Mouse (Mus musculus) midbrain, embryonic 15.5 days (tissue): ENCODE measurements at regions not wholly inside any gene's neighbourhood (a gene's known extent, or its start where the extent isn't known, plus 50 kb on each side); places are given as distances from the start of the nearest gene placed in this dataset.

Experiments
- ATAC-seq: fragments of 200-750 bp; cut with Nextera tagmentation; replicated peaks from 2 replicates; pipeline ENCODE4 v1.8.0; 2017; ENCODE audit warnings: moderate TSS enrichment
- H3K27ac ChIP-seq: fragments of 300-500 bp; sonication (generic); 2 replicates; pipeline ENCODE4 v1.5.1; 2015; ENCODE audit warnings: mild to moderate bottlenecking, inconsistent platforms
- H3K27me3 ChIP-seq: fragments of 300-500 bp; sonication (generic); replicated peaks from 2 replicates; pipeline ENCODE4 v1.6.1; 2015; ENCODE audit warnings: inconsistent platforms
- H3K36me3 ChIP-seq: fragments of 300-500 bp; sonication (generic); replicated peaks from 2 replicates; pipeline ENCODE4 v1.6.1; 2015; ENCODE audit warnings: inconsistent platforms
- H3K4me1 ChIP-seq: fragments of 300-500 bp; sonication (generic); 2 replicates; pipeline ENCODE4 v1.6.1; 2015; ENCODE audit warnings: inconsistent platforms
- H3K4me2 ChIP-seq: fragments of 300-500 bp; sonication (generic); 2 replicates; pipeline ENCODE4 v1.6.1; 2015; ENCODE audit warnings: inconsistent platforms, mild to moderate bottlenecking, moderate library complexity
- H3K4me3 ChIP-seq: fragments of 300-500 bp; sonication (generic); 2 replicates; pipeline ENCODE4 v1.5.1; 2015; ENCODE audit warnings: mild to moderate bottlenecking, inconsistent platforms
- H3K9ac ChIP-seq: fragments of 300-500 bp; sonication (generic); 2 replicates; pipeline ENCODE4 v1.6.1; 2015; ENCODE audit warnings: mild to moderate bottlenecking, inconsistent platforms
- H3K9me3 ChIP-seq: fragments of 300-500 bp; sonication (generic); 2 replicates; pipeline ENCODE4 v1.6.1; 2016; ENCODE audit warnings: inconsistent platforms
- WGBS: fragments of 180-500 bp; shearing (Covaris S2); methylation state at CpG from one replicate; pipeline ENCODE4 v1.1.7; 2015; ENCODE audit warnings: mixed read lengths; 5-methylcytosine and 5-hydroxymethylcytosine counted together

- no peaks in the 10 kb centered on the region for H3K36me3 ChIP-seq
- no peak for ATAC-seq
- 79% methylated on average over 1 of the region's 1 CpGs for WGBS
These were observed 168.0 kb downstream of the Ibtk start for GRCm38 (mm10) chr9:85581028-85581595.

GRCm38 (mm10) chr9:85577812-85578211, 171.3 kb downstream of the Ibtk start:
- ATAC-seq = no peak
- Histone ChIP-seq H3K9ac (no peak overlapping the region), H3K4me2 (no peak overlapping the region), H3K4me3 (no peak overlapping the region), H3K27ac (no peak overlapping the region), H3K4me1 (no peaks in the 10 kb centered on the region), H3K36me3 (no peaks in the 10 kb centered on the region), H3K27me3 (no peaks in the 10 kb centered on the region), H3K9me3 (no peaks in the 10 kb centered on the region)
- WGBS = 93% methylated on average over 7 of the region's 7 CpGs

More at GRCm38 (mm10) chr9:85581028-85581595, 168.0 kb downstream of the Ibtk start:
- Histone ChIP-seq H3K9ac (no peak overlapping the region), H3K4me2 (no peak overlapping the region), H3K9me3 (no peaks in the 10 kb centered on the region), H3K4me3 (no peak overlapping the region), H3K4me1 (no peaks in the 10 kb centered on the region), H3K27me3 (no peaks in the 10 kb centered on the region), H3K27ac (no peak overlapping the region)

- Histone ChIP-seq H3K36me3 (no peaks in the 10 kb centered on the region), H3K4me3 (no peak overlapping the region), H3K4me2 (no peak overlapping the region), H3K4me1 (no peaks in the 10 kb centered on the region), H3K27me3 (no peaks in the 10 kb centered on the region), H3K9ac (no peak overlapping the region), H3K27ac (no peak overlapping the region), H3K9me3 (no peaks in the 10 kb centered on the region)
- no peak for ATAC-seq
- WGBS = 89% methylated on average over 1 of the region's 1 CpGs
These were observed 171.8 kb downstream of the Ibtk start for GRCm38 (mm10) chr9:85577338-85577737.

GRCm38 (mm10) chr9:85568877-85569276, 180.3 kb downstream of the Ibtk start:
- Histone ChIP-seq H3K4me1 (no peaks in the 10 kb centered on the region), H3K27ac (no peak overlapping the region), H3K9me3 (no peaks in the 10 kb centered on the region), H3K9ac (no peak overlapping the region), H3K36me3 (no peaks in the 10 kb centered on the region), H3K4me3 (no peak overlapping the region), H3K27me3 (no peaks in the 10 kb centered on the region), H3K4me2 (no peak overlapping the region)
- WGBS = 87% methylated on average over 8 of the region's 8 CpGs
- ATAC-seq = no peak

- no peak overlapping the region for H3K27ac ChIP-seq
- no peaks in the 10 kb centered on the region for H3K27me3 ChIP-seq
- no peak overlapping the region for H3K9ac ChIP-seq
- no peaks in the 10 kb centered on the region for H3K9me3 ChIP-seq
- WGBS = 18% methylated on average over 1 of the region's 1 CpGs
- no peaks in the 10 kb centered on the region for H3K4me1 ChIP-seq
- no peaks in the 10 kb centered on the region for H3K36me3 ChIP-seq
- H3K4me2 ChIP-seq = no peak overlapping the region
- H3K4me3 ChIP-seq = no peak overlapping the region
- ATAC-seq = no peak
These were observed 197.3 kb downstream of the Ibtk start for GRCm38 (mm10) chr9:85551871-85552270.

- H3K27me3 ChIP-seq = no peaks in the 10 kb centered on the region
- H3K36me3 ChIP-seq = no peaks in the 10 kb centered on the region
- H3K4me2 ChIP-seq = no peak overlapping the region
- no peak overlapping the region for H3K9ac ChIP-seq
- WGBS = 96% methylated on average over 3 of the region's 3 CpGs
- no peak for ATAC-seq
- no peak overlapping the region for H3K27ac ChIP-seq
- no peak overlapping the region for H3K4me3 ChIP-seq
- no peaks in the 10 kb centered on the region for H3K9me3 ChIP-seq
- no peaks in the 10 kb centered on the region for H3K4me1 ChIP-seq
These were observed 198.7 kb downstream of the Ibtk start for GRCm38 (mm10) chr9:85550455-85550854.

DNA sequence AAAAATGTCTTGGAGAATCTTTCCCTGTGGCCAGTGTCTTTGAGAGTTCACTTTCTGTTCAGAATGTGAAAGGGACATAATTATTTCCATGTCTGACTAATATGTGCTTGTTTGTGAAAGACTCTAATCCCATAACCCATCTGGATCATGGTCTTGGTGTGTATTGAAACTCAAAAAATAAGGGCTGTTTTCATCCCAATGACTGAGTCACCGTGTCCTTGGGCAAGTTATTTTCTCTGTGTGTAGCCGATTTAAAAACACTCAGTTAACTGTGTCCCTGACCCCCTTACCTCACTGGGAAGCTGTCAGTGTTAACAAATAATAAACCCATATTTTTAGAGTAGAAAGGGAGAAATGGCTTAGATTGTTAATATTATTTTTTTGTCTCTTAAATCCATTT, 202.9 kb downstream of the Ibtk start:
- Histone ChIP-seq H3K4me2 (no peak overlapping the region), H3K27me3 (no peaks in the 10 kb centered on the region), H3K27ac (no peak overlapping the region), H3K9ac (no peak overlapping the region), H3K4me3 (no peak overlapping the region), H3K9me3 (no peaks in the 10 kb centered on the region), H3K4me1 (no peaks in the 10 kb centered on the region), H3K36me3 (no peaks in the 10 kb centered on the region)
- ATAC-seq = no peak
- WGBS = 78% methylated on average over 2 of the region's 2 CpGs

DNA sequence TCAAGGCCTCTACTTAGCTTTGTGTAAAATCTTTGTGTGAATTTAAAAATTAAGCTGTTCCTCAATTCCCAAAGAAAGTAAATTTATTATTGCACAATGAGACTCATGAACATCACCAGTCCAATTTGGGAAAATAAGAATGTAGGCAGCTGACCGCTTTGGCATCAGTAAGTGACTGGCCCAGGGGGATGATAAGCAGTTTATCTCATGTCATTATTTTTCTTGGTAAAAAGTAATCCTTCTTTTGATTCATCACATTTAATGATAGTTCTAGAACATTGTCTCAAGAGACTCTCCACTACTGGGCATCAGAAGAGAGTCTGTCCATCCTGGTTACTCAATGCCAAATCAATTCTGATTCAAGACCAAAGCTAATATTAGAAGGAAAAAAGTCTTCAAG, 203.6 kb downstream of the Ibtk start:
- Histone ChIP-seq H3K27ac (no peak overlapping the region), H3K4me1 (no peaks in the 10 kb centered on the region), H3K9me3 (no peaks in the 10 kb centered on the region), H3K27me3 (no peaks in the 10 kb centered on the region), H3K4me3 (no peak overlapping the region), H3K4me2 (no peak overlapping the region), H3K9ac (no peak overlapping the region), H3K36me3 (no peaks in the 10 kb centered on the region)
- ATAC-seq = no peak
- WGBS = 88% methylated on average over 1 of the region's 1 CpGs

- Histone ChIP-seq H3K9ac (no peak overlapping the region), H3K9me3 (no peaks in the 10 kb centered on the region), H3K27me3 (no peaks in the 10 kb centered on the region), H3K36me3 (no peaks in the 10 kb centered on the region), H3K4me2 (no peak overlapping the region), H3K27ac (no peak overlapping the region), H3K4me1 (no peaks in the 10 kb centered on the region), H3K4me3 (no peak overlapping the region)
- no peak for ATAC-seq
- 77% methylated on average over 3 of the region's 3 CpGs for WGBS
These were observed 210.6 kb downstream of the Ibtk start for GRCm38 (mm10) chr9:85538557-85538956.

GRCm38 (mm10) chr9:85528421-85528820, 201.3 kb upstream of the Tent5a start:
- no peak overlapping the region for H3K27ac ChIP-seq

GRCm38 (mm10) chr9:85524733-85525132, 197.6 kb upstream of the Tent5a start:
- Histone ChIP-seq H3K27ac (no peak overlapping the region), H3K4me3 (no peak overlapping the region), H3K4me2 (no peak overlapping the region), H3K4me1 (no peaks in the 10 kb centered on the region), H3K9me3 (no peaks in the 10 kb centered on the region), H3K9ac (no peak overlapping the region), H3K27me3 (no peaks in the 10 kb centered on the region), H3K36me3 (no peaks in the 10 kb centered on the region)
- ATAC-seq = no peak

More at GRCm38 (mm10) chr9:85528421-85528820, 201.3 kb upstream of the Tent5a start:
- 71% methylated on average over 3 of the region's 3 CpGs for WGBS
- no peaks in the 10 kb centered on the region for H3K36me3 ChIP-seq
- H3K9me3 ChIP-seq = no peaks in the 10 kb centered on the region
- no peak overlapping the region for H3K4me3 ChIP-seq
- peak; percentile 60; the same call in 1 of the 2 replicates for ATAC-seq
- H3K4me1 ChIP-seq = no peaks in the 10 kb centered on the region
- no peak overlapping the region for H3K4me2 ChIP-seq
- no peaks in the 10 kb centered on the region for H3K27me3 ChIP-seq
- H3K9ac ChIP-seq = no peak overlapping the region

DNA sequence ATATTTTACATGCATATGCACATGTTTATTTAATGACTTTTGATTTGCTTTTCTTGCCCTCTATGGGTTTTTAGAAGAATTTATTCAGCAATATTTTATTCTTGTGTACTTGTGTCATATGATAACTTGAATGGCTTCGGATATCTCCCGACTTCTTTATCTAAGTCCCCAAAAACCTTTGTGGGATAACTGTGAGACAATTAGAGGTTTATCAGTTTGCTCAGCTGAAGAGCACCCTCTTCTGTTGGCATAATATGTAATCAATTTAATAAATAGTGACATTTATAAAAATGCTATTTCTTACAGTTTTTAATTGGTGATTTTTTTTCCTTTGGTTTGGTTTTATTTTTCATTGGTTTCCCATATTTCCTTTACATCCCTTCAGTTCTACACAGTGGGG, 194.2 kb upstream of the Tent5a start:
- no peaks in the 10 kb centered on the region for H3K27me3 ChIP-seq
- no peak overlapping the region for H3K4me2 ChIP-seq
- H3K36me3 ChIP-seq = no peaks in the 10 kb centered on the region
- 84% methylated on average over 2 of the region's 2 CpGs for WGBS
- no peaks in the 10 kb centered on the region for H3K9me3 ChIP-seq
- no peak for ATAC-seq
- H3K4me1 ChIP-seq = no peaks in the 10 kb centered on the region
- H3K4me3 ChIP-seq = no peak overlapping the region
- H3K9ac ChIP-seq = no peak overlapping the region
- no peak overlapping the region for H3K27ac ChIP-seq

DNA sequence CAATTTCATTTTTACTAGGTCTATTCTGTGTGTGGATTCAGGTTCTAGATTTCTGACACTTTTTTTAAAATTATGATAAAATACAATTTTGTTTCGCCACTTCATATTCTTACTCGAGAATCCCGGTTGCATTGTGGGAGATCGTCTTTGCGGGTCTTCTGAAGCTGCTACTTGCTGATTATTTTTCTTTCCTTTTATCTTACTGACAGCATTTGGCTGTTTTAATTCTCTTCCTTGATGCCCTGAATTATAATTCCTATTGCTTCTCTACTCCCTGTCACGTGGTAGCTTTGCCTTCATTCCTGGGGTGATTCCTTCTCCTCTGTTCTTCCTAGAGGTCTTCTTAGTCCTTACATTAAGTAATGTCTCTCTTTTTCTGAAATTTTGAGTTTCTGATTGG, 193.8 kb upstream of the Tent5a start:
- ATAC-seq = no peak
- Histone ChIP-seq H3K4me2 (no peak overlapping the region), H3K9me3 (no peaks in the 10 kb centered on the region), H3K9ac (no peak overlapping the region), H3K27me3 (no peaks in the 10 kb centered on the region), H3K4me3 (no peak overlapping the region), H3K27ac (no peak overlapping the region), H3K36me3 (no peaks in the 10 kb centered on the region), H3K4me1 (no peaks in the 10 kb centered on the region)
- 85% methylated on average over 6 of the region's 6 CpGs for WGBS
